Mouse (Mus musculus) large intestine, adult 2 months (tissue): ENCODE results near the gene Ropn1l. TPM values are rescaled to one million over a fixed set of nuclear protein-coding genes. Genes with fewer than 3 reads are reported as not detected.

Experiments used
- DNase-seq: peaks from one replicate; pipeline ENCODE4 v3.0.0-alpha.2; 2012; ENCODE audit warnings: low read depth, low spot score
- WGBS: fragments of 180-500 bp; shearing (Covaris S2); methylation state at CpG from one replicate; pipeline ENCODE4 v1.1.7; 2018; 5-methylcytosine and 5-hydroxymethylcytosine counted together
- polyA plus RNA-seq: library from polyadenylated mRNA; depleted of rRNA; stranded (reverse); fragments of >200 nt; gene quantifications from 2 replicates; pipeline ENCODE4 v1.2.3, GENCODE M21; 2012

The Ropn1l gene
- polyA plus RNA-seq, 1 experiment: 0.33 TPM

DNA sequence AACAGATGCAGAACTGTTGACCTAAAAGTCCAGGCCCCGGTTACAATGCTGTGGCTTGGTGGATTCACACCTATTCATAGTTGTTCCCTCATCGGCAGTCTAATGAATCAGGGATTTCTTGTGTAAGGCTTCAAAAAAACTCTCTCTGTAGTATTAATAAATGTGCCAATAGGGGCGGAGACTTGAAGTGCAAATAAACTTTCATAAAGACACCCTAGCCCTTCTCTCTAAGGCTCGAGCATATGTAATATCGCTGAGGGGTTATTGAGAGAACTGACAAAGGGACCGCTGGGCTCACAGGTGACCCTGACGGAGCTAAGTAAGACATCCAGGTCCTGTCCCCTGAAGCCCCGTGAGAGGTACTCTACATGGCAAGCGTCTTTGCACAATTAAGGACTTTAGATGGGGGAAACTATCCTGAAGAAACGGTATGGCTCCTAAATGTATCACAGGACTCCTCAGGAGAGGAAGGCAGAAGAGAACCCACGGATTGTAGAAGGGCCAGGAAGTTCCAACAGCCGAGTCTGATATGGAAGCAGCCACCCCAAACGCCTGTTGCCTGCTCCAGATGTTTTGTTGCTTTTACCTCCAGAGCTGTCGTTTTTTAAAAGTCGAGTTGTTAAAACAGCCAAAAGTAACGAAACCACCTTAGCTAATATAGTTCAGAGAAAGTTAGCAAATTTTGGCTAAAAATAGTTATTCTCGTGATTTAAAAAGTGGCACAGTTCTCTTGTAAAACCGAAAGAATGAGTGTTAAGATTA is 1.0 kb downstream of the Ropn1l start:
- 47% methylated on average over 18 of the region's 18 CpGs for WGBS
- no peak for DNase-seq

DNA sequence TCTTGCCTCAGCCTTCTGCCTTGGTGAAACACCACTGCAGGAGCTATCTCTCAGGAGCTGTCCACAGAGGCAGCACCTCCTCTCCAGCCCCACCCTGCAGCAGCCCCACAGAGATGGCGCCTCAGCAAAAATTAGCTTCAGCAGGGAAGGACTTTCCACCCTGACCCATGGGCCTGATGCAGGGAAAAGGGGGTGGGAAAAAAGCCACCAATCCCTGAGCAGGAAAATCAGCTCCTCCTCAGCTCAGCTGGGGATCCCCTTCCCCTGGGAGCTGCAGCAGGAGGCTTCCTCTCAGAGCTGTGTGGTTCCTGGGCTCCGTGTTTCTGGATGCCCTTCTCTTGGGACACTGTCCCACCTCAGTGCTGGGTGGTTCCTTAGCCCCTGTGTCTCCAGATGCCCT is 3.8 kb downstream of the Ropn1l start:
- WGBS: 19% methylated on average over 2 of the region's 2 CpGs
- no peak for DNase-seq

DNA sequence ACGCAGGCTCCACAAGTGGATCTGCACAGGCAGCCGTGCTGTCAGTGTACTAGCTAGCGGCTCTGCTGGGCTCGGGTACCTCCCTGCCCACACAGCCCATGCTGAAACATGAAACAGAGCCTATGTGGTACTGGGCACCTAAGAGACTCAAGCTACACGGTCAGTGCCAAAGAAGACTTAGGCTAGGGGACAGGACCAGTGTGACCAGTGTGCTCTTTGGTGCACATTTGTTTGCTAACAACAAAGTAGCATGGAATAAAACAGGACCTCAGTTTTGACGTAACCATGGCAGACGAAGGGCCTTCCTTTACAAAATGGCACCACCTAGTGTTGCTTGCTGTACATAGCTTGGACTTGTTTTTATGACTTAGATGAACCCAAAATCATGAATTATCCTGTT is 6.4 kb downstream of the Ropn1l start:
- 36% methylated on average over 7 of the region's 7 CpGs for WGBS
- no peak for DNase-seq

DNA sequence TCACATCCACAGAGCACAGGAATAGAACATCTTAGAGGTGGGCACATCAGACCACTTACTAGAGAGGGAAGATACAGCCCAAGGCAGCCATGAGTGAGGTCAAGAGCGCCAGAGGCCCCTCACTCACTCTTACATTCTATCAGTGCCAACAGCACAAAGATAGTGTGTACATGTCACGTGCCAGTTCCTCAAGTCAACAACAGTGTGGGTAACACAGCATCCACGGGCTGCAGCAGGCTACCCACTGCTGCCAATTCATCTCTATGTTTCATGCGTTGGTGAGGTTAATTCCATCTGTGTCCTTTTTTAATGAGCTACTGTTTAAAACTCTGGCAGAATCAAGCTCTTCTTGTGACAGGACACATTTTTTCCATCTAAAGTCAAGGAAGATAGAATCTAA is 10.8 kb downstream of the Ropn1l start:
- 88% methylated on average over 4 of the region's 4 CpGs for WGBS
- DNase-seq: no peak

GRCm38 (mm10) chr15:31441996-31442395 is 11.5 kb downstream of the Ropn1l start:
- no peak for DNase-seq
- 43% methylated on average over 6 of the region's 6 CpGs for WGBS

GRCm38 (mm10) chr15:31436811-31437210 is 16.7 kb downstream of the Ropn1l start:
- WGBS: 76% methylated on average over 2 of the region's 2 CpGs
- no peak for DNase-seq

GRCm38 (mm10) chr15:31436083-31436482 is 17.5 kb downstream of the Ropn1l start:
- DNase-seq: no peak
- 36% methylated on average over 1 of the region's 1 CpGs for WGBS

DNA sequence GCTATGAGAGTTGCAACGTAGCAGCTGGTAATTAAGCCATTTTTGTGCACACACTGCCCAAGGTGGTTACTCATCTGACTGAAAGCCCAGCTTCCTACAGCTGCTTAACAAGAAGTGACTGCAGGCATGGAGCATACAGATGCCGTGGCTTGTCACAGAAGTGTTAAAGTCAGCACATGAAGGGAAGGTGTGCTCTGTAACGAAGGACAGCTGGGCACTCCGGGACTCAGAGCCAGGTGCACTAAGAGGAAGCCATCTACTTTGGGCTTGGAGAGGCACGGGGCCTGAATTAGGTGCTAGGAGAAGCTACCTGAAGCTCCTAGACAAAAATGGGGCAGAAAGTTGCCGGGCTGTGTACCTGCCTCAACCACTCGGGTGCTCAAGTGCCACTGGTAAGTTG is 19.8 kb downstream of the Ropn1l start:
- 61% methylated on average over 7 of the region's 7 CpGs for WGBS
- DNase-seq: no peak

GRCm38 (mm10) chr15:31431847-31432246 is 21.7 kb downstream of the Ropn1l start:
- 77% methylated on average over 8 of the region's 8 CpGs for WGBS

GRCm38 (mm10) chr15:31430014-31430413 is 23.5 kb downstream of the Ropn1l start:
- 52% methylated on average over 2 of the region's 2 CpGs for WGBS
- no peak for DNase-seq

More at GRCm38 (mm10) chr15:31431847-31432246, 21.7 kb downstream of the Ropn1l start:
- no peak for DNase-seq

GRCm38 (mm10) chr15:31429429-31429828 is 24.1 kb downstream of the Ropn1l start:
- DNase-seq: no peak
- WGBS: 76% methylated on average over 7 of the region's 7 CpGs

DNA sequence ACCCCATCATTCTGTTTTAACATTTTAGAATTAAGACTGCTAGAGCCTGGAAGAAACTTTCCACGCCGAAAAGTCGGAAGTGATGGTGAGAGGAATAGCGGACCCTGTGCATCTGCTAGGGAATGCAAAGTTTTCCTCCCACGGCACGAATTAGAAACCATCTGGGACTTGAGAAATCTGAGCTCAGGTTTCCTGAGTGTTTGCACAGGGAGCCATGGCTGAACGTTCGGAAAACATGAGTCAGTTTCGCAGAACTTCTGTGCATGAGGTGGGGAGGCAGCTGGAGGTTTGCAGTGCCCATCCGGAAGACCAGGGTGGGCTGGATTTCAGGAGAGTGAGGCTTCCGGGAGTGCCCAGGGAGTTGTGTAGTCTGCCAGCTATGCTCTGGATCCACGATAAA is 25.0 kb downstream of the Ropn1l start:
- no peak for DNase-seq
- 62% methylated on average over 12 of the region's 12 CpGs for WGBS

DNA sequence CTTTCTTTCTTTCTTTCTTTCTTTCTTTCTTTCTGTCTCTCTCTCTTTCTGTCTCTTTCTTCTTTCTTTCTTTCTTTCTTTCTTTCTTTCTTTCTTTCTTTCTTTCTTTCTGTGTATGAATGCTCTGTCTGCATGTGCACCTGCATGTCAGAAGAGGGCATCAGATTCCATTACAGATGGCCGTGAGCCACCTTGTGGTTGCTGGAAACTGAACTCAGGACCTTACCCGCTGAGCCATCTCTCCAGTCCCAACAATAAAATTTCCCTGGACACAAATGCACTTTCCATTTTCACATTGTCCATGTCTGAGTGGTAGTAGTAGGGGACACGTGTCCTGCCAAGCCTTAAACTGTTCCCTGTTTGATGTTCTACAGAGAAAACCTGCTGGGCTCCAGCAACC is 26.1 kb downstream of the Ropn1l start:
- DNase-seq: no peak
- WGBS: 51% methylated on average over 3 of the region's 3 CpGs

GRCm38 (mm10) chr15:31426066-31426706 is 27.4 kb downstream of the Ropn1l start:
- WGBS: 31% methylated on average over 8 of the region's 8 CpGs
- DNase-seq: no peak

DNA sequence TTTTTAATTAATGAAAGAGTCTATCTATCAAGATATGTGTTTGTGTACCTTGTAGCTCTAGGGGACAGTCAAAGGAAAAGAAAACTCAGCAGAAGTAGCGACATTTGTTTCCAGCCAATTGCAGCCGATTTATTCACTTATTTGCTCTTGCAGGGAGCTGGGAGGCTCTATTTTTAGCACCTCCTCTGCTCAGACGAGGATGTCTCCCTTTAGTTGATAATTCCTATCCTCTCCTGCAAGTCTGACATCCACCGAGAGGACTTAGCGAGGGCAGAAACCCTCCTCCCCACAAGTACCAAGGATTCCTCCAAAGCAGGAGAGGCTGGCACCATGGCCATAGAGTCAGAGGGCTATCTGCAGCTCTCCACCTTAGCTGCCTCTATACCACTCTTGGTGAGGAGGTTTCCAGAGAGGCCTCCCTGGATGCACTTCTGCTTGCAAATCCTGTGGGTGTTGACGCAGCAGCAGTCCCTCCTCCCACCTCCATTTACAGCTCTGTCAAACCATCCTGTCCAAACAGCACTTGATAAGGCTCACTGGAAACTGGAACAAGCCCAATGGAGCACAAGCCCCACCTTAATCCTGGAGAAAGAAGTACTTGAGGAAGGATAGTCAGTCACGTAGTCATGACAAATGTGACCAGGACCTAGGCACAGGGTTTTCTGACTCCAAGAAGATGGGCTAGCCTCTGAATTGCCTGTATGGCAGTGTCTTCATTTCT is 30.7 kb downstream of the Ropn1l start:
- 34% methylated on average over 7 of the region's 7 CpGs for WGBS

GRCm38 (mm10) chr15:31419037-31419436 is 34.5 kb downstream of the Ropn1l start:
- DNase-seq: no peak
- WGBS: 49% methylated on average over 9 of the region's 9 CpGs

More for the DNA sequence above, 30.7 kb downstream of the Ropn1l start:
- no peak for DNase-seq

DNA sequence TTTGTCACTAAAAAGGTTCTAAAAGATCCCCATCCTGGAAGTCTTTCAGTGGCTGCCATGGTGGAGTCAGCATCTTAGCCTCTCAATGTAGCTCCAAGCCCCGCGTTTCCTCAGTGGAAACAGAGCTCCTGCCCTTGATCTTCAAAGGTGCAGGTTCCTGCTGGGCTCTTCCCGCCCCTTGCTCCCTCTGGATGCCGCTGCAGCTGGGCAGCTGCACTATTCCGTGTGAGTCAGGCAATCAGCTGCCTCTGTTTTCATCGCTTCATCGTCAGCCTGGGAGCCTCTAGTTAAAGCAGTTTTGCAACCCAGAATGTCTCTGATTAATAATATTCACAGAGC is 34.9 kb downstream of the Ropn1l start:
- DNase-seq: no peak

DNA sequence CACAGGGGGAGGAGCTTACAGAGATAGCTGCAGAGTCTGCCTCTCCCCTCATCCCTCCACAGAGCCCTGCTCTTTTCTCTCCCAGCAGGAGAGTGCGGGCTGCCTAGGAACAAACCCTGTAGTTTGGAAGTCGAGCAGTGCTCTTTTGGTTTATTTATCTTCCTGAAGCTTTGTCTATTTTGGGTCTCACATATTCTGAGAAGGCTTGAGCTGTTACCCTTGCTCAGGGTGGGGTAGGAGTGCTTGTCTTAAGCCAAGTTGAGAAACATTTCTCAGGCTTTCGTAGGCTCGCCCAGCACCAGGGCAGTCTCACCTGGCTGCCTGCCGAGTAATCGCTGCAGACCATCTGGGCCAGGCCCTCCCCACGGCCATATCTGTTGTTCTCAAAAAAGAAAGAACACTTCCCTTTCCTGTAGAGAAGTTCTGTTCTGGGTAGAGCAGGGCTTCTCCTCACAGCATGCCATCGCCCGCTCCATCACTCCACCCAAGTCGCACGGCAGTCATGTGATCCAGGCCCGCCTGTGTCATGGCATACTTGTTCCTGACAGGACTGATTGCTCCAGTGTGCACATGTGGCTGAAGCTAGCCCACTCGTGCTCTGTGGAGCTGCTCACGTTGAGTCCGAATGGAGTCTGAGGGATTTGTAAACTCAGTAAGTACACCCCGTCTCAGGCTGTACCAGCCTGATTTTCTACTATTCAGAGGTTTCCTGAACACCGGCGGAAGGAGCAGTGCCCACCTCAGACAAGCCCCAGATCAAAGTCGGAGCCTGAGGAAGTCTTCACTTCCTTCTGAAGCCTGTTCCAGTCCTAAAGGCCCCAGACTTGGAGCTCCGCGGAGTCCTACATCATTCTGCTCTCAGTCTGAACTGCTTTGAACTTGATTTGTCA is 35.5 kb downstream of the Ropn1l start:
- DNase-seq: no peak
- 40% methylated on average over 21 of the region's 21 CpGs for WGBS

More for the DNA sequence above, 34.9 kb downstream of the Ropn1l start:
- 26% methylated on average over 7 of the region's 7 CpGs for WGBS

DNA sequence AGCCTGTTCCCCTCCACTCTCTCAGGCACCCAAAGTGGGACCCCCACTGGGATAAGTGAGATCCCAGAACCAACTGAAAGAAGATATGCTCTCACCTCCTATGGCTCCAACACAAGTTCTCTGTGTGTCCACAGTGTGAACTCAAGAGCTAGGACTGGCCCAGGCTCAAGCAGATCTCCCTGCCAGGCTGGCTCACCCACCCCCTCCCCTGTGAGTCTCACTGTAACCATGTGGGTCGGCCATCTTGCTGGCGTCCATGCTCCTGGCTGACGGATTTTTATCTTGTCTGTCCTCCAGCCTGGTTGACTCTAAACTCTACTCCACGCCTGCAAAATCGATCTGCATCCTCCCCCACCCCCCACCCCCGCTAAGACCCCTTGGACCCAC is 36.1 kb downstream of the Ropn1l start:
- no peak for DNase-seq
- 66% methylated on average over 6 of the region's 6 CpGs for WGBS

DNA sequence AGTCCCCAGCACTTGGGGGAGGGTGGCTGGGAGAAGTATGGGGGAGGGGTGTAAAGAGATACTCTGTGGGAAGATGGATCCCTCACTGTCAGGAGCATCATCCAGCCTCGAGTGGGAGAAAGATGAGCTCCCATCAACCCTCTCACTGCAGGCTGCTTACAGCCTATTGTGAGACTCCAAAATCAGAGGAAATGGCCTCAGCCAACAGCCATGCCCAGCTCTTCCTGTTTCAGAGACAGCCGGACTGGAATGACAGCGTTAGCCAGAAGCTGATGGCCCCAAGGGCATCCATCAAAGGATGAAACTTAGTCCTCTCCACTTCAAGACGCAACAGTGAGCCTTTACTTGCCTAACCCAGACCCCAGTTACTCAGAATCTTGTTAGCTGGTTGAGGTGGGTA is 38.4 kb downstream of the Ropn1l start:
- WGBS: 66% methylated on average over 4 of the region's 4 CpGs
- no peak for DNase-seq
